Mouse (Mus musculus) forebrain, embryonic 14.5 days (tissue): Measurements from ENCODE around the gene Slc27a4. TPM values are rescaled to one million over a fixed set of nuclear protein-coding genes. Genes with fewer than 3 reads are reported as not detected.

ENCODE experiments used
- ATAC-seq: fragments of 200-750 bp; cut with Nextera tagmentation; 2 replicates; pipeline ENCODE4 v1.8.0; 2017; ENCODE audit warnings: mild to moderate bottlenecking, moderate library complexity
- DNase-seq: peaks from one replicate; pipeline ENCODE4 v3.0.0-alpha.2; 2015; ENCODE audit warnings: low spot score
- H3K27ac ChIP-seq: fragments of 300-500 bp; sonication (generic); 2 replicates; pipeline ENCODE4 v1.5.1; 2014; ENCODE audit warnings: low read depth, mild to moderate bottlenecking, control low read depth, low read length, moderate library complexity
- H3K27me3 ChIP-seq: fragments of 300-500 bp; sonication (generic); replicated peaks from 2 replicates; pipeline ENCODE4 v1.6.1; 2014; ENCODE audit warnings: low read length, control low read depth, mixed read lengths; ENCODE audit not compliant: control insufficient read depth, insufficient read depth
- H3K36me3 ChIP-seq: fragments of 300-500 bp; sonication (generic); 2 replicates; pipeline ENCODE4 v1.6.1; 2014; ENCODE audit warnings: low read length, control low read depth; ENCODE audit not compliant: control insufficient read depth, insufficient read depth
- H3K4me1 ChIP-seq: fragments of 300-500 bp; sonication (generic); 2 replicates; pipeline ENCODE4 v1.6.1; 2014; ENCODE audit warnings: antibody characterized with exemption, low read length, control low read depth; ENCODE audit not compliant: control insufficient read depth, insufficient read depth
- H3K4me2 ChIP-seq: fragments of 300-500 bp; sonication (generic); 2 replicates; pipeline ENCODE4 v1.6.1; 2014; ENCODE audit warnings: mild to moderate bottlenecking, control low read depth, low read length
- H3K4me3 ChIP-seq: fragments of 300-500 bp; sonication (generic); 2 replicates; pipeline ENCODE4 v1.5.1; 2014; ENCODE audit warnings: low read depth, low read length, control low read depth
- H3K9ac ChIP-seq: fragments of 300-500 bp; sonication (generic); 2 replicates; pipeline ENCODE4 v1.6.1; 2014; ENCODE audit warnings: mild to moderate bottlenecking, low read length, control low read depth, moderate library complexity
- H3K9me3 ChIP-seq: fragments of 300-500 bp; sonication (generic); replicated peaks from 2 replicates; pipeline ENCODE4 v1.6.1; 2016; ENCODE audit warnings: low read length, control low read depth, mixed read lengths; ENCODE audit not compliant: control insufficient read depth
- WGBS: fragments of 180-500 bp; shearing (Covaris S2); extraction: QIAGEN DNeasy Blood & Tissue Kit; methylation state at CpG from one replicate; pipeline ENCODE4 v1.1.7; 2014; 5-methylcytosine and 5-hydroxymethylcytosine counted together
- polyA plus RNA-seq: library from polyadenylated mRNA; unstranded; fragments of >200 nt; fragmentation: Nextera tagmentation; extraction: Ambion mirVana; gene quantifications from 2 replicates; pipeline ENCODE4 v1.2.1, GENCODE M21; 2014

Slc27a4 gene
- polyA plus RNA-seq, 1 experiment from 2014 or later = 22.6 TPM

GRCm38 (mm10) chr2:29849041-29849440, 46.6 kb downstream of the Slc27a4 start:
- ATAC-seq (no peak), DNase-seq (no peak)
- H3K36me3 ChIP-seq = peaks cover 3% of the 10 kb centered on the region; the same call in 1 of the 2 replicates
- H3K4me1 ChIP-seq = peaks cover 2% of the 10 kb centered on the region; the same call in 1 of the 2 replicates
- no peak overlapping the region for H3K4me3 ChIP-seq
- peaks cover 35% of the 10 kb centered on the region for H3K27me3 ChIP-seq
- no peak overlapping the region for H3K4me2 ChIP-seq
- WGBS = 67% methylated on average over 8 of the region's 8 CpGs
- H3K9ac ChIP-seq = no peak overlapping the region
- H3K9me3 ChIP-seq = no peaks in the 10 kb centered on the region
- no peak overlapping the region for H3K27ac ChIP-seq

- Histone ChIP-seq H3K4me1 (peaks cover 2% of the 10 kb centered on the region; the same call in 1 of the 2 replicates), H3K4me3 (no peak overlapping the region), H3K9me3 (no peaks in the 10 kb centered on the region), H3K4me2 (no peak overlapping the region), H3K9ac (no peak overlapping the region), H3K27me3 (peaks cover 28% of the 10 kb centered on the region), H3K36me3 (no peaks in the 10 kb centered on the region), H3K27ac (no peak overlapping the region)
- 62% methylated on average over 5 of the region's 5 CpGs for WGBS
- ATAC-seq = no peak
- DNase-seq = no peak
Observed at GRCm38 (mm10) chr2:29849841-29850480, 47.5 kb downstream of the Slc27a4 start.

DNA sequence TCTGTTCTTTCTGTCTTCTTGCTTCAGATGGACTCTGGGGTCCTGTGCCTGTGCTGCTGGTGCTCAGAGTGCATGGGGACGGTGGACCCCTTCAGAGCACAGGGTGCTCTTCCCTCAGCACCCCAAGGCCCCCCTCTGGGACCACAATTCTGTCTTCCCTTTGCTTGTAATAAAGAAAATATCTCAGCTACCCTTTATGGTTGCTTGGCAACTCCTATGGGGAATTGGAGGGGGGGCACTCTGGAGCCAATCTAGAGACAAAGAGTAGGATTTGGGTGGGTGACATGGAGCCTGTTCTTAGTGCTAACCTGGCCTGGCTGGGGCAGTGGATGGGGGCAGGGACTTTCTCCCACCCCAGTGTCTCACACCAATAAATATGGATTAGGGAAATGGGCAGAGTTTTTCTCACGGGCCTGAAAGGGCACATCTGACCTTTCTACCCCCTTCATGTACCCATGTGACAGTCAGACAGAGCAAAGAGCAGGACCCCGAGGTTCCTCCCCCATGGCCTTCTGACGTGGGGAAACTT, 50.6 kb downstream of the Slc27a4 start:
- no peak overlapping the region for H3K27ac ChIP-seq
- DNase-seq = no peak
- no peak for ATAC-seq
- H3K9ac ChIP-seq = no peak overlapping the region
- 29% methylated on average over 4 of the region's 4 CpGs for WGBS
- H3K27me3 ChIP-seq = peaks cover 6% of the 10 kb centered on the region
- H3K36me3 ChIP-seq = no peaks in the 10 kb centered on the region
- H3K9me3 ChIP-seq = no peaks in the 10 kb centered on the region
- H3K4me3 ChIP-seq = no peak overlapping the region
- H3K4me2 ChIP-seq = no peak overlapping the region
- 0 out of 2 replicates have a peak, but pooled peaks cover 4% of the 10 kb centered on the region for H3K4me1 ChIP-seq

DNA sequence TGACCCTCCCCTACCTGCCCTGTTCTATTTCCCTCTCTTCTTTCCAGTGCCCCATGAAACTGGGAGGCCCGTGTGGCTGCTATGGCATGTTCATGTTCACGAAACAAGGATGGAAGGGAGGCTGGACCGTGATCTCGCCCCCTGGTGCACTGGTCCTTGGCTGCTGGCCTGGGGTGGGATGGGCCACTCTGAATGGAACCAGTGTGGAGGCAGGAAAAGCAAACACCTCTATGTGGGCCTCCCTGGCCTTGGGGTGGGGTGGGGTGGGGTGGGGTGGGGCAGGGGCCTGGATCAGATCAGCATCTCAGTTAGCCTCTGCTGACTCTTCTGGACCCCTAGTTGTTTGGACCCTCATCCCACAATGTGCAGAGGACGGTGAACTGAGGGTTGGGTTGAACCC, 51.3 kb downstream of the Slc27a4 start:
- H3K27ac ChIP-seq = no peak overlapping the region
- H3K9ac ChIP-seq = no peak overlapping the region
- no peak for ATAC-seq
- no peak for DNase-seq
- no peaks in the 10 kb centered on the region for H3K9me3 ChIP-seq
- no peaks in the 10 kb centered on the region for H3K36me3 ChIP-seq
- H3K4me1 ChIP-seq = 0 out of 2 replicates have a peak, but pooled peaks cover 4% of the 10 kb centered on the region
- H3K4me2 ChIP-seq = no peak overlapping the region
- H3K4me3 ChIP-seq = no peak overlapping the region
- peaks cover 6% of the 10 kb centered on the region for H3K27me3 ChIP-seq
- WGBS = 71% methylated on average over 5 of the region's 5 CpGs

- DNase-seq = no peak
- H3K27me3 ChIP-seq = peaks cover 6% of the 10 kb centered on the region; the same call in 1 of the 2 replicates
Observed at GRCm38 (mm10) chr2:29855585-29856210, 53.3 kb downstream of the Slc27a4 start.

GRCm38 (mm10) chr2:29856451-29857260, 54.2 kb downstream of the Slc27a4 start:
- Histone ChIP-seq H3K9ac (no peak overlapping the region; the same call in 1 of the 2 replicates), H3K27me3 (peaks cover 6% of the 10 kb centered on the region; the same call in 1 of the 2 replicates), H3K36me3 (no peaks in the 10 kb centered on the region), H3K4me1 (0 out of 2 replicates have a peak, but pooled peaks cover 4% of the 10 kb centered on the region), H3K9me3 (no peaks in the 10 kb centered on the region), H3K4me2 (no peak overlapping the region), H3K4me3 (no peak overlapping the region), H3K27ac (no peak overlapping the region)
- WGBS = 3% methylated on average over 19 of the region's 19 CpGs
- DNase-seq (no peak), ATAC-seq (no peak)

More at GRCm38 (mm10) chr2:29855585-29856210, 53.3 kb downstream of the Slc27a4 start:
- no peak for ATAC-seq
- Histone ChIP-seq H3K4me3 (no peak overlapping the region), H3K9me3 (no peaks in the 10 kb centered on the region), H3K9ac (0 out of 2 replicates have a peak overlapping the region, but pooled peaks have one; percentile 3), H3K27ac (no peak overlapping the region), H3K4me2 (no peak overlapping the region), H3K36me3 (no peaks in the 10 kb centered on the region), H3K4me1 (0 out of 2 replicates have a peak, but pooled peaks cover 4% of the 10 kb centered on the region)
- WGBS = 77% methylated on average over 10 of the region's 10 CpGs

GRCm38 (mm10) chr2:29857341-29857740, 54.9 kb downstream of the Slc27a4 start:
- Histone ChIP-seq H3K9ac (no peak overlapping the region), H3K4me3 (no peak overlapping the region), H3K36me3 (no peaks in the 10 kb centered on the region), H3K4me2 (no peak overlapping the region), H3K4me1 (0 out of 2 replicates have a peak, but pooled peaks cover 4% of the 10 kb centered on the region), H3K27ac (no peak overlapping the region), H3K9me3 (no peaks in the 10 kb centered on the region), H3K27me3 (peaks cover 6% of the 10 kb centered on the region; the same call in 1 of the 2 replicates)
- no peak for ATAC-seq
- 40% methylated on average over 2 of the region's 2 CpGs for WGBS
- DNase-seq = no peak

DNA sequence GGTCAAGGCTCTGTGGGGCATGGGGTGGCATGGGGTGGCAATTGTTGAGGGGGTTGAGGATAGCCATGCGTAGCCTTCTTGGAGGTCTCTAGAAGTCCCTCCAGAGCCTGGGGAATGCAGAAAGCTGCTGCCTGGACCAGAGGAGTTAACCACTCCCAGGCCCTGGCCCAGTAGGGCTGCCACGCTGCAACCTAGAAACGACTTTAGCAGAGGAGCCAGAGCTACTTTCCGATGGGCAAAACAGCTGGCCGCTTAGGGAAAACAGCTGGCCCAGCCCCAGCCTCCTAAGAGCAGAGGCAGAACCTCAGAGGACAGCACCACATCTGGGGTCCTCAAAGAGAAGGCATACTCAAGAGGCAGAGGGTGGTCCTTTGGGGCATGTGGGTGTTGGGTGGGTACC, 55.5 kb downstream of the Slc27a4 start:
- Histone ChIP-seq H3K9ac (no peak overlapping the region), H3K36me3 (no peaks in the 10 kb centered on the region), H3K4me1 (0 out of 2 replicates have a peak, but pooled peaks cover 4% of the 10 kb centered on the region), H3K4me2 (no peak overlapping the region), H3K9me3 (no peaks in the 10 kb centered on the region), H3K4me3 (no peak overlapping the region), H3K27ac (no peak overlapping the region), H3K27me3 (peaks cover 6% of the 10 kb centered on the region; the same call in 1 of the 2 replicates)
- DNase-seq = no peak
- WGBS = 80% methylated on average over 5 of the region's 5 CpGs
- no peak for ATAC-seq
